Mouse (Mus musculus) intestine, embryonic 14.5 days (tissue): ENCODE measurements at regions not wholly inside any gene's neighbourhood (a gene's known extent, or its start where the extent isn't known, plus 50 kb on each side); places are given as distances from the start of the nearest gene placed in this dataset.

Source experiments
- ATAC-seq: fragments of 200-750 bp; cut with Nextera tagmentation; replicated peaks from 2 replicates; pipeline ENCODE4 v1.8.0; 2017; ENCODE audit warnings: low read depth, moderate number of reproducible peaks, moderate TSS enrichment, moderate library complexity; ENCODE audit not compliant: low FRiP score, low TSS enrichment
- DNase-seq: peaks from one replicate; pipeline ENCODE4 v3.0.0-alpha.2; 2018; ENCODE audit warnings: low spot score
- H3K27ac ChIP-seq: fragments of 300-500 bp; sonication (generic); 2 replicates; pipeline ENCODE4 v1.5.1; 2014; ENCODE audit warnings: low read depth, mild to moderate bottlenecking, control low read depth
- H3K27me3 ChIP-seq: fragments of 300-500 bp; sonication (generic); replicated peaks from 2 replicates; pipeline ENCODE4 v1.6.1; 2014; ENCODE audit warnings: low read length, control low read depth; ENCODE audit not compliant: control insufficient read depth, insufficient read depth
- H3K36me3 ChIP-seq: fragments of 300-500 bp; sonication (generic); 2 replicates; pipeline ENCODE4 v1.6.1; 2014; ENCODE audit warnings: low read length, control low read depth; ENCODE audit not compliant: control insufficient read depth, insufficient read depth
- H3K4me1 ChIP-seq: fragments of 300-500 bp; sonication (generic); replicated peaks from 2 replicates; pipeline ENCODE4 v1.6.1; 2014; ENCODE audit warnings: low read length, control low read depth, mixed read lengths; ENCODE audit not compliant: control insufficient read depth, insufficient read depth
- H3K4me2 ChIP-seq: fragments of 300-500 bp; sonication (generic); 2 replicates; pipeline ENCODE4 v1.6.1; 2014; ENCODE audit warnings: low read length
- H3K4me3 ChIP-seq: fragments of 300-500 bp; sonication (generic); 2 replicates; pipeline ENCODE4 v1.5.1; 2014; ENCODE audit warnings: low read depth, low read length, control low read depth, mixed read lengths
- H3K9ac ChIP-seq: fragments of 300-500 bp; sonication (generic); 2 replicates; pipeline ENCODE4 v1.6.1; 2014; ENCODE audit warnings: mild to moderate bottlenecking, low read length
- H3K9me3 ChIP-seq: fragments of 300-500 bp; sonication (generic); 2 replicates; pipeline ENCODE4 v1.6.1; 2016; ENCODE audit warnings: low read length, control low read depth; ENCODE audit not compliant: control insufficient read depth
- WGBS: fragments of 180-500 bp; shearing (Covaris S2); extraction: QIAGEN DNeasy Blood & Tissue Kit; methylation state at CpG from one replicate; pipeline ENCODE4 v1.1.7; 2014; 5-methylcytosine and 5-hydroxymethylcytosine counted together

DNA sequence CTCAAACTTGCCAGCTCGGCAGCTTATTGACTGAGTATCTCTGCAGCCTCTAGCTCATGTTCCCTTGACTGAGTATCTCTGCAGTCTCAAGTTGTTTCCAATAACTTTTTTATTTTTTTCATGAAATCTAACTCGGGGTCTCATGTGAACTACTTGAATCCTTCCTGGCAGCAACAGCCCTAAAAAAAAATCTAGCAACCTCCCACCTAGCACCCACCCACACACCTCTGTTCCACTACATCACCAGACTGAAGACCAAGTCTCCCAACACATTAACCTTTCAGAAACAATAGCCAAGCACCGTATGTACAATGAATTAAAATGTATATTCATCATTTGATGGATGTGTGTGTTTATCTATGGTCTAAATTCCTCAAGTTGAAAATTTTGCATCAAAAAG, 387.7 kb upstream of the Gm10131 start:
- Histone ChIP-seq H3K36me3 (no peaks in the 10 kb centered on the region), H3K4me3 (no peak overlapping the region), H3K9ac (no peak overlapping the region), H3K9me3 (no peaks in the 10 kb centered on the region), H3K27ac (no peak overlapping the region), H3K4me2 (no peak overlapping the region), H3K27me3 (no peaks in the 10 kb centered on the region), H3K4me1 (no peaks in the 10 kb centered on the region)
- ATAC-seq: no peak
- WGBS: 68% methylated on average over 3 of the region's 3 CpGs
- DNase-seq: no peak

DNA sequence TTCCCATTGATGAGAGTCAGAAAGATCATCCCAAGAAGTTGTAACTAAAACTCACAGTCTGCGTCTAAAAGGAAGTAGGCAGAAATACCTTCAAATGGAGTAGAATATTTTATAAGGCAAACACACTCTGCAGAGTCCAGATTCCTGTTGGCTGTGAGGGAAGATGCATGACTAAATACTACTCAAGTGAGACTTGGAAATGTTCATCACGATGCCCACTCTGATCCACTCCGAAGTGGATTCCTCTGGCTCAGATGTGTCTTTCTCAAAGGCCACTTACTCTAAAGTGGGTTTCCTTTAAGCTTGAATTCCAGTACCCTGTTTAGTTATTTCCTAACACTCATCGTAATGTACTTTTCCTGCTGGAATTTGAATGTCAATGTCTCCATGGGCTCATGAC, 385.2 kb upstream of the Gm10131 start:
- ATAC-seq (no peak), DNase-seq (no peak)
- Histone ChIP-seq H3K27me3 (no peaks in the 10 kb centered on the region), H3K4me1 (no peaks in the 10 kb centered on the region), H3K36me3 (no peaks in the 10 kb centered on the region), H3K27ac (no peak overlapping the region), H3K9ac (no peak overlapping the region), H3K4me3 (no peak overlapping the region), H3K9me3 (no peaks in the 10 kb centered on the region), H3K4me2 (no peak overlapping the region)
- 92% methylated on average over 4 of the region's 4 CpGs for WGBS

DNA sequence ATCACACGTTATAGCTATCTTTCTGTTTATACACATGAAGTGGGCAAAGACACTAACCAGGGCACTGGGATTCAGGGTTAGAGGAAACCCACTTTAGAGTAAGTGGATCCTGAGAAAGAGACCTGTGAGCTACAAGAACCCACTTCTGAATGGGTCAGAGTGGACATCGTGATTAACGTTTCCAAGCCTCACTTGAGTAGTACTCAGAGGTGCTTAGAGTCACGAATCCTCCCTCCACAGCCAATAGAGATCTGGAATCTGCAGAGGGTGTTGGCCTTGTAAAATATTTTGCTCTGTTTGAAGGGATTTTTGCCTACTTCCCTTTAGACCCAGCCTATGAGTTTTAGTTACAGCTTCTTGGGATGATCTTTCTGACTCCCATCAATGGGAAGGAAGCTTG, 384.4 kb upstream of the Gm10131 start:
- no peaks in the 10 kb centered on the region for H3K4me1 ChIP-seq
- H3K4me3 ChIP-seq: no peak overlapping the region
- H3K27ac ChIP-seq: no peak overlapping the region
- no peaks in the 10 kb centered on the region for H3K27me3 ChIP-seq
- ATAC-seq (no peak), DNase-seq (peak; percentile 35)
- H3K4me2 ChIP-seq: no peak overlapping the region
- H3K9ac ChIP-seq: no peak overlapping the region
- no peaks in the 10 kb centered on the region for H3K9me3 ChIP-seq
- H3K36me3 ChIP-seq: no peaks in the 10 kb centered on the region
- WGBS: 63% methylated on average over 4 of the region's 4 CpGs

GRCm38 (mm10) chr8:34488746-34489400, 377.3 kb upstream of the Gm10131 start:
- Histone ChIP-seq H3K9me3 (no peaks in the 10 kb centered on the region), H3K27ac (no peak overlapping the region), H3K4me2 (no peak overlapping the region), H3K4me1 (no peaks in the 10 kb centered on the region), H3K9ac (no peak overlapping the region), H3K36me3 (no peaks in the 10 kb centered on the region), H3K27me3 (no peaks in the 10 kb centered on the region), H3K4me3 (no peak overlapping the region)
- ATAC-seq: no peak
- DNase-seq: no peak
- WGBS: 51% methylated on average over 7 of the region's 7 CpGs

- no peaks in the 10 kb centered on the region for H3K36me3 ChIP-seq
- DNase-seq (no peak), ATAC-seq (no peak)
These were observed 375.0 kb upstream of the Gm10131 start for GRCm38 (mm10) chr8:34486433-34487096.

GRCm38 (mm10) chr8:34485905-34486304, 374.4 kb upstream of the Gm10131 start:
- Histone ChIP-seq H3K36me3 (no peaks in the 10 kb centered on the region), H3K27me3 (no peaks in the 10 kb centered on the region), H3K4me2 (no peak overlapping the region), H3K9me3 (no peaks in the 10 kb centered on the region), H3K9ac (no peak overlapping the region), H3K4me3 (no peak overlapping the region), H3K27ac (no peak overlapping the region), H3K4me1 (no peaks in the 10 kb centered on the region)
- ATAC-seq (no peak), DNase-seq (no peak)
- WGBS: 94% methylated on average over 9 of the region's 9 CpGs

More at GRCm38 (mm10) chr8:34486433-34487096, 375.0 kb upstream of the Gm10131 start:
- Histone ChIP-seq H3K27ac (no peak overlapping the region), H3K9ac (no peak overlapping the region), H3K4me1 (no peaks in the 10 kb centered on the region), H3K9me3 (no peaks in the 10 kb centered on the region), H3K4me2 (no peak overlapping the region), H3K4me3 (no peak overlapping the region), H3K27me3 (no peaks in the 10 kb centered on the region)
- 83% methylated on average over 17 of the region's 17 CpGs for WGBS

DNA sequence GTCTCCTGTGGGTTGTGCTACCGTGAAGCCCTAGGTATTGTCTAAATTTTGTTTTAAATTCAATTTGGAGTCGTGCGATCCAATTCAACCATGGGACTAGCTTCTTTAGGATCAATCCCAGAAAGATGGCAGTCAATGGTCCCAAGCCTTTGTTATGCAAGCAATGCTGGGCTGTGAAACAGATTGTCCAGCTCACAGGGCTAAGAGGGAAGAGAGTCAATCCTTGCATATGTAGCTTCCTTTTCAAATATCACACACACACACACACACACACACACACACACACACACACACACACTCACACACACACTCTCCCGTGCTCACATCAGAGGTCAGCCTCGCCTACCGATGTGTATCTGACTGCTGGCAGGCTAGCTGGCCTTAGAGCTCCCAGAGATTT, 373.8 kb upstream of the Gm10131 start:
- Histone ChIP-seq H3K9ac (no peak overlapping the region), H3K4me3 (no peak overlapping the region), H3K27me3 (no peaks in the 10 kb centered on the region), H3K27ac (no peak overlapping the region), H3K4me2 (no peak overlapping the region), H3K9me3 (no peaks in the 10 kb centered on the region), H3K4me1 (no peaks in the 10 kb centered on the region), H3K36me3 (no peaks in the 10 kb centered on the region)
- DNase-seq (no peak), ATAC-seq (no peak)
- 84% methylated on average over 6 of the region's 6 CpGs for WGBS

- WGBS: 57% methylated on average over 6 of the region's 6 CpGs
- ATAC-seq: no peak
These were observed 373.2 kb upstream of the Gm10131 start for GRCm38 (mm10) chr8:34484551-34485335.

More at GRCm38 (mm10) chr8:34484551-34485335, 373.2 kb upstream of the Gm10131 start:
- H3K4me2 ChIP-seq: no peak overlapping the region
- H3K9ac ChIP-seq: no peak overlapping the region
- H3K4me3 ChIP-seq: no peak overlapping the region
- H3K9me3 ChIP-seq: no peaks in the 10 kb centered on the region
- no peak overlapping the region for H3K27ac ChIP-seq
- H3K4me1 ChIP-seq: no peaks in the 10 kb centered on the region
- H3K36me3 ChIP-seq: no peaks in the 10 kb centered on the region
- no peaks in the 10 kb centered on the region for H3K27me3 ChIP-seq
- DNase-seq: no peak
